Mouse (Mus musculus) C2C12 (cell line): Measurements from ENCODE around the gene Tmem56.

Experiments used
- CEBPB ChIP-seq: IDR thresholded peaks from one replicate; pipeline ENCODE4 v1.6.1; 2011; ENCODE audit warnings: low read depth, mild to moderate bottlenecking, control low read depth, moderate library complexity
- CTCF ChIP-seq: IDR thresholded peaks from one replicate; pipeline ENCODE4 v1.5.1; 2011; ENCODE audit not compliant: control insufficient read depth, insufficient read depth, insufficient read length
- FOSL1 ChIP-seq: IDR thresholded peaks from one replicate; pipeline ENCODE4 v1.8.0; 2011; ENCODE audit warnings: mild to moderate bottlenecking, low read length; ENCODE audit not compliant: poor library complexity, insufficient read depth, severe bottlenecking
- MAX ChIP-seq: IDR thresholded peaks from one replicate; pipeline ENCODE4 v1.6.1; 2011; ENCODE audit warnings: mild to moderate bottlenecking, control low read depth
- MYOD1 ChIP-seq: IDR thresholded peaks from one replicate; pipeline ENCODE4 v1.6.1; 2011; ENCODE audit warnings: low read depth; ENCODE audit not compliant: control insufficient read depth, insufficient read length
- MYOG ChIP-seq: IDR thresholded peaks from one replicate; pipeline ENCODE4 v1.6.1; 2011; ENCODE audit not compliant: control insufficient read depth, insufficient read length; ENCODE audit errors: extremely low read depth
- USF1 ChIP-seq: IDR thresholded peaks from one replicate; pipeline ENCODE4 v1.6.1; 2011; ENCODE audit warnings: low read depth, mild to moderate bottlenecking, control low read depth, moderate library complexity

- no peak for TF ChIP-seq CTCF
- TF ChIP-seq MAX, result no peak
- TF ChIP-seq MYOG, result no peak
- TF ChIP-seq CEBPB, result no peak
- no peak for TF ChIP-seq MYOD1
- no peak for TF ChIP-seq USF1
- TF ChIP-seq FOSL1, result no peak
Observed at GRCm38 (mm10) chr3:121309896-121310714, 27.2 kb upstream of the Tmem56 start.
